Mouse (Mus musculus) MEL-GATA-1-ER (cell line): ENCODE measurements around the gene Gdpd3.
A peak's percentile ranks its signal among the peaks of the same experiment; 100 is the strongest.
"Not testable (repeated sequence)": the region's sequence is repeated elsewhere in the genome, so short reads cannot be mapped to it uniquely, and the experiment has no call there.

Experiments
- DNase-seq: peaks from one replicate; pipeline ENCODE4 v3.0.0-alpha.2; 2012; ENCODE audit warnings: low read depth; ENCODE audit errors: extremely low read depth

Gene Gdpd3

DNA sequence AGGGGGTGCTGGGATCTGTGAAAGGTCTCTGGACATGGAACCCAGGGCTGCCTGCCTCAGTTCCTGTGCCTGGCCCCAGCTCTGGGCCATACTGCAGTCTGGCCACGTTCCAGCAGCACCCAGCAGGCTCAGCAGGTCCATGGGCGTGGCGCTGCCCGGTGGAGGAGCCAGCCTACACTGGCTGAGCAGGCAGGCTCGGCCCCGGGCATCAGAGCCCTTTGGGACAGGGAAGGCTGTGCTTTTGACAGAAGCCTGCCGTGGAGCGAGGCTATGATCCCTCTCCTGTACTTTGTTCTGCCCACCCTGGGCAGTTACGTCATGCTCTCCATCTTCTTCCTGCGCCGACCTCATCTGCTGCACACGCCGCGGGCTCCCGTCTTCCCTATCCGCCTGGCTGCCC, at the start of gene Gdpd3:
Gene Gdpd3 (plus strand): TSS at position 134 of the 400 bp plus-strand sequence.
- no peak for DNase-seq

DNA sequence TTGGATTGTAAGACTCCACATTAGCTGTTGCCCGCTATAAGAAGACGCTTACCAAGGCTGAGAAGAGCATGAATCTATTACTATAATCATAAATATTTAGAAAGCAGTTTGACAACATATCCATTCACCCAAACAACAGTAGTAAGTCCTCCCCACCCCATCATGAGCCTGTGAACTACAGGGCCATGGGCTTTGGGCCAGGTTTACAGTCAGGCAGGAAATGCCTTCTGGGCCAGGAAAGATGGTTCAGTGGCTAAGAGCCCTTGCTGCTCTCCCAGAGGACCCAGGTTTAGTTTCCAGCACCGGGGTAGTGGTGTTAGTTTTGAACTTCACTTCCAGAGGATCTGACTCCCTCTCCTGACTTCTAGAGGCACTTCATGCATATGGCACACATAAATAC, 48.6 kb upstream of the Gdpd3 start:
- DNase-seq = no peak

DNA sequence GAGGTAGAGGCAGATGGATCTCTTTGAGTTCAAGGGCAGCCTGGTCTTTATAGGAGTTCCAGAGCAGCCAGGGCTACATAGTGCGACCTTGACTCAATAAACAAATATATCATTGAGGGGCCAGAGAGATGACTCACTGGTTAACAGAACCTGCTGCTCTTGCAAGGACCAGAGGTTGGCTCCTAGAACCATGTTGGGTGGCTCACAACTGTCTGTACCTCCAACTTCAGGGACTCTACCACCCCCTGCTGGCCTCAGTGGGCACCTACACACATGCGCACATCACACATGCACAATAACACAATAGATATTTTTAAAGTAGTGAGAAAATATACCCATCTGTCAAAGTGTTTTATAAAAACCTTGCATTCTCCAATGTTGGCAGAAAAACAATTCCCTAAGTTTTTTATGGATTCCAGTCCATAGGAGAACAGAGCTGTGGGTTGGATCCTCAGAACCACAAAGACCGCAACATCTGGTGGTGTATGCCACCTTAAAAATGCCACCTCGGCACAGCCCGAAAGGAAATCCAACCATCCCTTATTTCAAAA, 47.3 kb upstream of the Gdpd3 start:
- no peak for DNase-seq

DNA sequence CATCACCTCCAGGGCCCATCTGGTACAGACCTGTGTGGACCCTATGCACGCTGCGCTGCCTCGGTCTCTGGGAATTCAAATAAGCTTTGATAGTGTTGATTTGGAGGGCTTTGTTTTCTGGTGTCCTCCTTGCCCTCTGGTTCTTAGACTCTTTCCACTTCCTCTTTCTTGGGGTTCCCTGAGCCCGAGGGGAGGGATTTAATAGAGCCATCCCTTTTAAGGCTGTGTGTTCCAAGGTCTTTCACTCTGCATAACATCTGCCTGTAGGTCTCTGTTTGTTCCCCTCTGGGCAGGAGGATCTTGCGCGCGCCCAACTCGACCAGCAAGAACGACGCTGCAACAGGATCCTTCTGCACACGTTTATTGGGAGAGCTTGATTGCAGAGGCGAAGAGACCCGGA, 44.5 kb upstream of the Gdpd3 start:
- no peak for DNase-seq

DNA sequence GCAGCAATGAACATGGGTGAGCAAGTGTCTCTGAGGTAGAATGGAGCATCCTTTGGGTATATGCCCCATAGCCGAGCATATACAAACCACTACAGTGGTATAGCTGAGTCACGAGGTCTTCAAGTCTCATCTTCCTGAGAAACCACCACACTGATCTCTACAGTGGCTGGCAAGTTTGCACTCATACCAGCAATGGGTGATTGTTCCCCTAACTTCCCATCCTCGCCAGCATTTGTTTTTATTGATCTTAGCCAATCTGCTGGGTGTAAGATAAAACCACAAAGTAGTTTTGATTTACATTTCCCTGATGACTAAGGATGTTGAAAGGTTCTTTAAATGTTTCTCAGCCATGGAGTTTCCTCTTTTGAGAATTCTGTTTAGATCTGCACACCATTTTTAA, 41.1 kb upstream of the Gdpd3 start:
- DNase-seq = no peak

GRCm38 (mm10) chr7:126725667-126726066, 40.5 kb upstream of the Gdpd3 start:
- DNase-seq = no peak

DNA sequence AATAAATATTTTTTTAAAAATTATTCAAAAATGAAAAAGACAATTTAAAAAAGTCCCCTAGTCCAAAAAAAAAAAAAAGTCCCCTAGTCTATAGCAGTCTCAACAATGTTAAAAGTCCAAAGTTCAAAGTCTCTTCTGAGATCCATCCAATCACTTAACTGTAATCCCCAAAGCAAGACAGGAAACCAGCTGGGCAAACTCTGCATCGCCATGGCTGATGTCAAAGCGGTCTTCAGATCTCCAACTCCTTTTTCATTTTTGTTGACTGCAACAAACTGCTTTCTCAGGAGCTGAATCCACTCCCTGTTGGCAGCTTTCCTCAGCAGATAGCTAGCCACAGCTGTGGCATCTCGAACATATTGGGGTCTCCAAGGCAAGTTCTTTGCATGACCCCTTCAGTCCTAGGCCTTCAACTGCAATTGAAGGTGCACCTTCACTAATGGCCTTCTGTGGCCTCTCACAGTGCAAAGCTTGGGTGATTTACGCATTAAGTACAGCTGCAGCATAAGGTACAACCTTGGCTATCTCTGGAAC, 35.8 kb upstream of the Gdpd3 start:
- DNase-seq = not testable (repeated sequence)

- no peak for DNase-seq
Measured at GRCm38 (mm10) chr7:126736122-126736521, 30.0 kb upstream of the Gdpd3 start.

DNA sequence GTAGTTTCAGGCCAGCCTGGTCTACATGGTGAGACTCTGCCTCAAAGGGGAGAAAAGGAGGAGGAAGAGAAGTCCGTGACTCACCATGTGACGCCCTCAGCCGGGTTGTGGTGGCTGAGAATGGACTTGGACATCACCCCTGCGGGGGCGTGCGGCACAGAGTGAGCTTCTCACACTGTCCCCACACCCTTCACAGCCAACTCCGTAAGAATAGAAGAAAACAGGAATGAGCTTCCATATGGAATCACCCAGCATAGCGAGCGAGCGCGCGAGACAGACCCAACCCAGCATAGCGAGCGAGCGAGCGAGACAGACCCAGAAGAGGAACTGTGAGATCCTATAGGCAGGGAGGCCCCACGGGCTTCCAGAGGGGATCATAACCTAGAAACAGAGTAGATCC, 26.6 kb upstream of the Gdpd3 start:
- DNase-seq = no peak

DNA sequence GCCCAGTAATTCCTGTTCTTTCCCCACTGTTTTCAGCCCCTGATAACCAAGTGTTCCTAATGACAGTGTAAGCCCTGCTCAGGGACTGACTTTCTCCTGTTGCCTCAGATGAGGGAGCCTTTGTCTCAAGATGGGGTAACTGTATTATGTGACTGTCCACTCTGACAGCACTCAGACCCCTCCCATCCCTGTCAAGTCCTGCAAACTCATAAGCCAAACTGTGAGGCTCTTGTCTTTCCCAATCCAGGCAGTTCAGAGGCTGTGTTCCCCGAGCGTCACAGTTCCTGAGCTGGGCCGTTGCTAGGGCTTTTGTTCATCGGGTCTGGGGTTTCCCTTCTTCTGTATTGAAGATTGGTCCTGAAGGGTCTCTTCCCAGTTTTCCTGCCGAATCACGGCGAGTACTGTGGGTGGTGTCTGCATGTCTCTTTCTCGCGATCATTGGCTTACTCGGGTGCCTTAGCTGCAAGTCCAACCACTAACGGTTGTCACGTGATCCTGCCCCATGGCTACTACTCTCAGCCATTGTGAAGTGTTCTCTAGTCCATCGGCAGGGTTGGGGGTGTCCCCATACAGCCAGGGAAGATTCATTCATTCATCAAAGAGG, 25.9 kb upstream of the Gdpd3 start:
- no peak for DNase-seq

GRCm38 (mm10) chr7:126740977-126741376, 25.2 kb upstream of the Gdpd3 start:
- DNase-seq = no peak

- DNase-seq = no peak
Measured at GRCm38 (mm10) chr7:126741452-126741851, 24.7 kb upstream of the Gdpd3 start.

GRCm38 (mm10) chr7:126741964-126742482, 24.1 kb upstream of the Gdpd3 start:
- DNase-seq = no peak

- DNase-seq = no peak
Measured at GRCm38 (mm10) chr7:126746066-126746465, 20.1 kb upstream of the Gdpd3 start.

GRCm38 (mm10) chr7:126746798-126747197, 19.3 kb upstream of the Gdpd3 start:
- DNase-seq = no peak

DNA sequence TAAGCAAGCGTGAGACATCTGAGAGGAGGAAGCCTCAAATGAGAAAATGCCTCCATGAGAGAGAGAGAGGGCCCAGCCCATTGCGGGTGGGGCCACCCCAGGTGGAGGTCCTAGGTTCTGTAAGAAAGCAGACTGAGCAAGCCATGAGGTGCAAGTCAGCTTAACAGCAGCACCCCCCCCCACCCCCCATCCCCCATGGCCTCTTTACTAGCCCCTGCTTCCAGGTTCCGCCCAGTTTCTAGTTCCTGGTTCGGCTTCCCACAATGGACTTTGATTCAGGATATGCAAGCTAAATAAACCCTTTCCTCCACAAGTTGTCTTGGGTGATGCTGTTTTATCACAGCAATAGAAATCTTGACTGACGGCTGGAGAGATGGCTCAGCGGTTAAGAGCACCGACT, 17.3 kb upstream of the Gdpd3 start:
- no peak for DNase-seq

DNA sequence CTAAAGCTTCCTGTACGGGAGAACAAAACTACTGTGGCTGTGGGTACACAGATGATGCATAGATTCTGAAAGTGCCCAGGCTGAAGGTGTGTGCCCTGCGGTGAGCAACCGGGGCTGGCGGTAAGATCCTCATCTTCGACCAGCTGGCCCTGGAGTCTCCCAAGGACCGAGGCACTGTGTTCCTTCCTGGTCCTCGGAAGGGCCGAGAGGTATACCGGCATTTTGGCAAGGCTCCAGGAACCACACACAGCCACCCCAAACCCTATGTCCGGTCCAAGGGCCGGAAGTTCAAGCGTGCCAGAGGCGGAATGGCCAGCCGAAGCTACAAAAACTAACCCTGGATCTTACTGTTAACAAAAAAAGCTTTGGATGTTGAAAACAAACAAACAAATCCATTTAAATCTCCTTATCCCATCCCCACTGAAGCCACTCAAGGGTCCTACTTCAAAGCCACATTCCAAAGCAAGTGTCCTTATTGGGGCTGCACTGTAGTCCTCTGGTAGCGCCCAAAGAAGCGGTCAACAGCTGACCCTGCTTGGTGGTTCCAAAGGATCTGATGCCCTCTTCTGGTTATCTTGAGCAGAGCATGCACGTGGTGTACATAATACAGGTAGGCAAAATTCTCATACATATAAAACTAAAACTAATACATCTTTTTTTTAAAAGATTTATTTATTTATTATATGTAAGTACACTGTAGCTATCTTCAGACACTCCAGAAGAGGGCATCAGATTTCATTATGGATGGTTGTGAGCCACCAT, 16.4 kb upstream of the Gdpd3 start:
- no peak for DNase-seq

- peak; percentile 59 for DNase-seq
Measured at GRCm38 (mm10) chr7:126754866-126755265, 11.3 kb upstream of the Gdpd3 start.

DNA sequence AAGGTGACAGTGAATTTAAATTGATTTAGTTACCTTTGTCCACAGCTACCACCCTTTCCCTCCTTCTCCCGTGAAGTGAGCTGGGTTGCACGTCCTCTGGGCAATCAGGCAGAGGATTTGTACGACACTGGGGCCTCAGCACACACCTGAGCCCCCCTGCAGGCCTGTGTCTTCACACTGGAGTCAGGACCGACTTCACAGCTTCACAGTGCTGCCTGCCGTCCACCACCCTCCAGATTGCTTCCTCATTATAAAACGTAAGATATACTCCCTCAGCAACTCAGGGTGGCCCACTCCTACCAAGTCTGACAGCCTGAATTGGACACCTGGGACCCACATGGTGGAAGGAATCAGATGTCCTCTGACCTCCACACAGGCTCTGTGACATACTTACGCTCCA, 7.6 kb upstream of the Gdpd3 start:
- no peak for DNase-seq

DNA sequence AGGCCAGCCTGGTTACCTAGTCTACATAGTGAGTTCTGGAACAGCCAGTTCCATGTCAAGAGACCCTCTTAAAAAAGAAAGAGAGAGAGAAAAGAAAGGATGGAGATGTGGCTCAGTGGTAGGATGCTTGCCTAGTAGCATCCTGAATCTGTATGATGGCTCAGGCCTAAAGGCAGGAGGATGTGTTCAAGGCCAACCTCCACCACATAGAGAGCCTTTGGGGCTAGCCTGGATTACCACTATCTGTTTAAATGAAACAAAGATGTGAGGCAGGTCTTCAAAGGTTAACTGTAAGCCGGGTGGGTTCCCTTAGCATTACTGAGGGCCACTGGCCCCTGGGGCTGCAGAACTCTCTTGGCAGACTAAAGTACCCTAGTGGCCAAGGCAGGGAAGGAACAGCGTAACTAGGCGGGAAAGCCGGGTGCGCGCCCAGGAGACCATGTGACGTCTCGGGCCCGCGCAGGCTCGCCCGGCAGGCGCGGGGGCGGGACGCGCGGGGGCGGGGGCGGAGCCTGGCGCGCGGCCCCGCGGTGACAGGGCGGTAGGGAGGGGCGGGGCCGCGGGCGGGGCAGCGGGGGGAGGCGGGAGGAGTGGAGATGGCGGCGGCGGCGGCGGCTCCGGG, 7.0 kb upstream of the Gdpd3 start, which contains the start of gene Mapk3:
Gene Mapk3 (plus strand): TSS at position 552 of the 622 bp plus-strand sequence.
- peak; percentile 82 for DNase-seq

DNA sequence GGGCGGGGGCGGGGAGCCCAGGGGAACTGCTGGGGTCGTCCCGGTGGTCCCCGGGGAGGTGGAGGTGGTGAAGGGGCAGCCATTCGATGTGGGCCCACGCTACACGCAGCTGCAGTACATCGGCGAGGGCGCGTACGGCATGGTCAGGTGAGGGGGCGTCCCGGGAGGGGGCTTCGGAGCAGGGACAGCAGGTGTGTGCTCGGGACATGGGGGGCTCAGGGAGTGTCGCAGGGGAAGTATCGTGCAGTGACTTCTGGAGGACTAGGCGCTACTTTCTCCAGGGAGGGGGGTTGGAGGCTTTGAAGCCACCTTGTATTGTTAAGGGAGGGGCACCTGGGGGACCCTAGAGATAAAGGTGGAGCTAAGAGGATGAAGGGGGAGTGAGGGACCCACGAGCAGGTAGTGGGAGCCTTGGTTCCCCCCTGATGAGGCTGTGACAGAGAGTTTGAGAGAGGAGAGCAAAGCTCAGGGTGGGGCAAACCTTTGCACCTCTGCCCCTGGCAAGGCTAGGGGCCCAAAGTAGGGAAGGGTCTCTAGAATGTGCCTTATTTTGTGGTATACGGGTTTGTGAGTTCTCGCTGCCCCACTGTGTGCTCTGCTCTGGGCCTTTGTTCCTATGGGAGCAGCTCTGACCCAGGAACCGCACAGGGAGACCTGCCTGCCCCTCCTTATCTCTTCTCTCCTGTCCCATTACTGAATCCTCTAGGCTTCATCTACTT, 6.3 kb upstream of the Gdpd3 start:
- no peak for DNase-seq
